9 mouse cellular contexts compared by ENCODE assay signal in genomic region chr7:18926911-18927310, GRCm38 (mm10). TPM values are rescaled to one million over a fixed set of nuclear protein-coding genes. Genes with fewer than 3 reads are reported as not detected.
A peak's percentile ranks its signal among the peaks of the same experiment; 100 is the strongest.
DNase-seq lines count a peak whose midpoint lies in the region; ATAC-seq and TF ChIP-seq lines count a peak whose summit lies in the region.
"Had no signal": no experiment of that assay in that cellular context is flagged by ENCODE, and none has a peak within 500 bp of the region (broad histone marks: within the 10 kb centered on the region; RNA-seq: fewer than 3 reads in every experiment).

No protein-coding gene starts in this region.

- peak overlapping the region; percentile 77 for H3K4me2 ChIP-seq in forebrain, embryonic 11.5 days (ENCODE audit: low read depth, low read length, severe bottlenecking)
- peak overlapping the region; percentile 85; the same call in 1 of the 2 replicates for H3K4me2 ChIP-seq in intestine, embryonic 15.5 days (replicated peaks)
- peak overlapping the region; percentile 77 for H3K4me2 ChIP-seq in neural tube, embryonic 13.5 days

- WGBS in forebrain, embryonic 11.5 days: 53% methylated on average over 6 of the region's 6 CpGs
- 46% methylated on average over 6 of the region's 6 CpGs for WGBS in intestine, embryonic 15.5 days
- 43% methylated on average over 6 of the region's 6 CpGs for WGBS in neural tube, embryonic 13.5 days

- no peak for DNase-seq in layer of hippocampus, adult 2 months (ENCODE audit: low spot score in 2 of 2)
- no peak for DNase-seq in layer of hippocampus, postnatal 36 days
- DNase-seq in forebrain, embryonic 11.5 days (ENCODE audit: low spot score): no peak
- DNase-seq in spleen, postnatal 4 days (ENCODE audit: low spot score in 2 of 2): no peak
- no peak for DNase-seq in layer of hippocampus, adult 8-10 months (ENCODE audit: low spot score in 2 of 2)
- DNase-seq: thymus, adult 18-20 months had no signal

- peak overlapping the region; percentile 99 for H3K9ac ChIP-seq in forebrain, embryonic 11.5 days (ENCODE audit: low read length)
- no peak overlapping the region for H3K9ac ChIP-seq in intestine, embryonic 15.5 days
- H3K9ac ChIP-seq in neural tube, embryonic 13.5 days: peak overlapping the region; percentile 100

- TF ChIP-seq CTCF in layer of hippocampus, adult 2 months (conservative IDR thresholded peaks at IDR 0.05): no peak

- H3K27ac ChIP-seq in layer of hippocampus, adult 2 months: peak overlapping the region; percentile 97
- H3K27ac ChIP-seq in forebrain, embryonic 11.5 days (ENCODE audit: low read depth, low read length): peak overlapping the region; percentile 66; the same call in 1 of the 2 replicates
- H3K27ac ChIP-seq in intestine, embryonic 15.5 days: no peak overlapping the region
- H3K27ac ChIP-seq in neural tube, embryonic 13.5 days (replicated peaks): peak overlapping the region; percentile 96

- H3K4me1 ChIP-seq in forebrain, embryonic 11.5 days (replicated peaks; ENCODE audit: control insufficient read depth, insufficient read depth, low read length): peaks cover 26% of the 10 kb centered on the region
- H3K4me1 ChIP-seq in intestine, embryonic 15.5 days (replicated peaks): peaks cover 15% of the 10 kb centered on the region; the same call in 1 of the 2 replicates
- H3K4me1 ChIP-seq in neural tube, embryonic 13.5 days (replicated peaks): peaks cover 87% of the 10 kb centered on the region

- H3K9me3 ChIP-seq in forebrain, embryonic 11.5 days (ENCODE audit: control insufficient read depth, low read length): no peaks in the 10 kb centered on the region
- no peaks in the 10 kb centered on the region for H3K9me3 ChIP-seq in intestine, embryonic 15.5 days
- H3K9me3 ChIP-seq in neural tube, embryonic 13.5 days: no peaks in the 10 kb centered on the region

- ATAC-seq in forebrain, embryonic 11.5 days (replicated peaks; ENCODE audit: low FRiP score): no peak
- 0 out of 2 replicates have a peak, but pooled peaks have one; percentile 1 for ATAC-seq in intestine, embryonic 15.5 days
- peak; percentile 5; the same call in 1 of the 2 replicates for ATAC-seq in neural tube, embryonic 13.5 days (ENCODE audit: low read depth)
- no peak for ATAC-seq in activated CD4-positive, CD25-positive, alpha-beta regulatory T cell, adult 4 months

- H3K36me3 ChIP-seq in forebrain, embryonic 11.5 days (ENCODE audit: control insufficient read depth, insufficient read depth, low read length): no peaks in the 10 kb centered on the region
- no peaks in the 10 kb centered on the region for H3K36me3 ChIP-seq in intestine, embryonic 15.5 days
- H3K36me3 ChIP-seq in neural tube, embryonic 13.5 days: no peaks in the 10 kb centered on the region

- H3K27me3 ChIP-seq in forebrain, embryonic 11.5 days (ENCODE audit: control insufficient read depth, insufficient read depth, low read length): no peaks in the 10 kb centered on the region
- H3K27me3 ChIP-seq in intestine, embryonic 15.5 days (replicated peaks): peaks cover 56% of the 10 kb centered on the region
- no peaks in the 10 kb centered on the region for H3K27me3 ChIP-seq in neural tube, embryonic 13.5 days

- peak overlapping the region; percentile 82 for H3K4me3 ChIP-seq in layer of hippocampus, adult 2 months
- H3K4me3 ChIP-seq in forebrain, embryonic 11.5 days (ENCODE audit: low read depth, low read length): peak overlapping the region; percentile 94
- H3K4me3 ChIP-seq in intestine, embryonic 15.5 days (replicated peaks): peak overlapping the region; percentile 47; the same call in 1 of the 2 replicates
- H3K4me3 ChIP-seq in neural tube, embryonic 13.5 days: peak overlapping the region; percentile 96

RNA-seq across cellular contexts. Expression of gene Nova2, which starts 1.2 kb away (rescaled TPM):
- 10 to 100 TPM; 82.7 to 85.4 TPM for total RNA-seq in layer of hippocampus, adult 2 months (2021)
- total RNA-seq in layer of hippocampus, postnatal 36 days (2021): 10 to 100 TPM; 82.2 to 84.5 TPM
- 6.9 and 8.3 TPM in 2 replicates for polyA plus RNA-seq in forebrain, embryonic 11.5 days (2014; fragmentation: Nextera tagmentation; extraction: Ambion mirVana)
- 0.49 and 0.57 TPM in 2 replicates for polyA plus RNA-seq in intestine, embryonic 15.5 days (2015; fragmentation: Nextera tagmentation; extraction: Ambion mirVana)
- polyA plus RNA-seq in neural tube, embryonic 13.5 days (2015; fragmentation: Nextera tagmentation; extraction: Ambion mirVana): 9.7 and 10.7 TPM in 2 replicates
- polyA plus RNA-seq in activated CD4-positive, CD25-positive, alpha-beta regulatory T cell, adult 4 months (2017; shearing (Covaris generic)): not detected
- total RNA-seq in layer of hippocampus, adult 8-10 months (2022): 10 to 100 TPM; 71.3 to 76.7 (median 74.6) TPM

RNA-seq across cellular contexts. Expression of gene Ccdc61, which starts 16.7 kb away (rescaled TPM):
- total RNA-seq in layer of hippocampus, adult 2 months (2021): 10 to 100 TPM; 10.9 to 12.6 TPM
- total RNA-seq in layer of hippocampus, postnatal 36 days (2021): 10 to 100 TPM; 11.3 to 12.5 TPM
- 32.2 and 32.6 TPM in 2 replicates for polyA plus RNA-seq in forebrain, embryonic 11.5 days (2014; fragmentation: Nextera tagmentation; extraction: Ambion mirVana)
- polyA plus RNA-seq in intestine, embryonic 15.5 days (2015; fragmentation: Nextera tagmentation; extraction: Ambion mirVana): 25.2 and 29.2 TPM in 2 replicates
- 19.7 and 23.0 TPM in 2 replicates for polyA plus RNA-seq in neural tube, embryonic 13.5 days (2015; fragmentation: Nextera tagmentation; extraction: Ambion mirVana)
- 1 to 10 TPM; 5.3 to 9.2 TPM for polyA plus RNA-seq in activated CD4-positive, CD25-positive, alpha-beta regulatory T cell, adult 4 months (2017; shearing (Covaris generic))
- 10 to 100 TPM in 2 of 4 experiments, 1 to 10 TPM in 2; 9.4 to 14.3 (median 11.4) TPM for total RNA-seq in layer of hippocampus, adult 8-10 months (2022)

RNA-seq across cellular contexts. Expression of gene Pglyrp1, which starts 55.8 kb away (rescaled TPM):
- 10 to 100 TPM; 15.1 to 15.2 TPM for total RNA-seq in layer of hippocampus, adult 2 months (2021)
- 10 to 100 TPM; 13.6 to 21.1 TPM for total RNA-seq in layer of hippocampus, postnatal 36 days (2021)
- polyA plus RNA-seq in forebrain, embryonic 11.5 days (2014; fragmentation: Nextera tagmentation; extraction: Ambion mirVana): 0.48 and 0.94 TPM in 2 replicates
- 53.1 and 72.8 TPM in 2 replicates for polyA plus RNA-seq in intestine, embryonic 15.5 days (2015; fragmentation: Nextera tagmentation; extraction: Ambion mirVana)
- polyA plus RNA-seq in neural tube, embryonic 13.5 days (2015; fragmentation: Nextera tagmentation; extraction: Ambion mirVana): 12.6 and 12.8 TPM in 2 replicates
- polyA plus RNA-seq in activated CD4-positive, CD25-positive, alpha-beta regulatory T cell, adult 4 months (2017; shearing (Covaris generic)): 100 to 1,000 TPM; 275 to 290 TPM
- total RNA-seq in layer of hippocampus, adult 8-10 months (2022): 10 to 100 TPM; 11.2 to 15.5 (median 13.4) TPM

Comparison
In these comparisons a context has a peak if more than half of its experiments do, and no peak if none do; other contexts are left out.
1. ATAC-seq: peak in intestine, embryonic 15.5 days (single experiment) and neural tube, embryonic 13.5 days (single experiment); none in forebrain, embryonic 11.5 days (single experiment) and activated CD4-positive, CD25-positive, alpha-beta regulatory T cell, adult 4 months (single experiment).
2. Peak in every context shown above with its lines, with median percentiles within 50 percentile points of each other: H3K4me3 ChIP-seq and H3K4me2 ChIP-seq.